Mouse (Mus musculus) MEL (cell line): Measurements from ENCODE around the gene Dennd2a. TPM values are rescaled to one million over a fixed set of nuclear protein-coding genes. Genes with fewer than 3 reads are reported as not detected.

Experiments
- DNase-seq: peaks from one replicate; pipeline ENCODE4 v3.0.0; 2011; ENCODE audit warnings: low read depth, low spot score
- H3K27ac ChIP-seq: 2 replicates; pipeline ENCODE4 v1.5.1; 2012; ENCODE audit warnings: low read depth, mild to moderate bottlenecking, control low read depth, low read length, moderate library complexity; ENCODE audit not compliant: control insufficient read depth
- H3K27me3 ChIP-seq, 2 experiments: fragments of 150-350 bp in 1 of 2; sonication (generic) in 1 of 2; 2 replicates each; pipeline ENCODE4 v1.6.1; 2012; ENCODE audit warnings: low read length in 2 of 2, mild to moderate bottlenecking in 2 of 2, improper control_type of control experiment in 1 of 2, moderate library complexity in 1 of 2; ENCODE audit not compliant: insufficient read depth in 2 of 2, control insufficient read depth in 1 of 2
- H3K36me3 ChIP-seq, 2 experiments: 2 replicates each; pipeline ENCODE4 v1.6.1; 2012 to 2014; ENCODE audit warnings: low read length in 2 of 2, improper control_type of control experiment in 1 of 2, inconsistent platforms in 1 of 2, mild to moderate bottlenecking in 1 of 2; ENCODE audit not compliant: insufficient read depth in 2 of 2, control insufficient read depth in 1 of 2
- H3K4me1 ChIP-seq, 2 experiments: fragments of 150-350 bp in 1 of 2; sonication (generic) in 1 of 2; 2 replicates each; pipeline ENCODE4 v1.6.1; 2012; ENCODE audit warnings: low read length in 2 of 2, improper control_type of control experiment in 1 of 2, mild to moderate bottlenecking in 1 of 2; ENCODE audit not compliant: insufficient read depth in 2 of 2, control insufficient read depth in 1 of 2
- H3K4me3 ChIP-seq, 2 experiments: fragments of 150-350 bp in 1 of 2; sonication (generic) in 1 of 2; 2 replicates each; pipeline ENCODE4 v1.5.1; 2012; ENCODE audit warnings: low read depth in 2 of 2, low read length in 2 of 2, mild to moderate bottlenecking in 2 of 2, moderate library complexity in 2 of 2, control low read depth in 1 of 2, improper control_type of control experiment in 1 of 2; ENCODE audit not compliant: control insufficient read depth in 1 of 2, insufficient read depth in 1 of 2
- H3K79me2 ChIP-seq: 2 replicates; pipeline ENCODE4 v1.6.1; 2012; ENCODE audit warnings: mild to moderate bottlenecking, low read length, moderate library complexity; ENCODE audit not compliant: control insufficient read depth, poor library complexity, insufficient read depth
- H3K9ac ChIP-seq: 2 replicates; pipeline ENCODE4 v1.6.1; 2012; ENCODE audit warnings: low read depth, mild to moderate bottlenecking, control low read depth, low read length, moderate library complexity; ENCODE audit not compliant: control insufficient read depth, poor library complexity, severe bottlenecking
- H3K9me3 ChIP-seq: fragments of 150-350 bp; sonication (generic); replicated peaks from 2 replicates; pipeline ENCODE4 v1.6.1; 2012; ENCODE audit warnings: mild to moderate bottlenecking, low read length, improper control_type of control experiment, moderate library complexity; ENCODE audit not compliant: insufficient read depth
- CHD1 ChIP-seq: IDR thresholded peaks from 2 replicates; pipeline ENCODE4 v1.6.1; 2012; ENCODE audit warnings: low read depth, mild to moderate bottlenecking, inconsistent platforms, low read length, improper control_type of control experiment
- ETS1 ChIP-seq: IDR thresholded peaks from 2 replicates; pipeline ENCODE4 v1.6.1; 2012; ENCODE audit warnings: low read depth, mild to moderate bottlenecking, inconsistent platforms, low read length, improper control_type of control experiment, moderate library complexity
- MAX ChIP-seq: IDR thresholded peaks from 2 replicates; pipeline ENCODE4 v1.6.1; 2011; ENCODE audit warnings: low read length, improper control_type of control experiment
- MEF2A ChIP-seq: IDR thresholded peaks from 2 replicates; pipeline ENCODE4 v1.6.1; 2014; ENCODE audit warnings: low read depth, mild to moderate bottlenecking, inconsistent platforms, low read length, improper control_type of control experiment; ENCODE audit not compliant: poor library complexity, insufficient replicate concordance, severe bottlenecking; ENCODE audit errors: extremely low read depth
- POLR2AphosphoS5 ChIP-seq: IDR thresholded peaks from 2 replicates; pipeline ENCODE4 v1.6.1; 2012; ENCODE audit warnings: low read depth, borderline replicate concordance, mild to moderate bottlenecking, inconsistent platforms, low read length, moderate library complexity, mixed read lengths
- TAL1 ChIP-seq: IDR thresholded peaks from 2 replicates; pipeline ENCODE4 v1.6.1; 2012; ENCODE audit warnings: mild to moderate bottlenecking, inconsistent platforms, low read length, moderate library complexity, mixed read lengths
- polyA plus RNA-seq, 2 experiments: library from polyadenylated mRNA; stranded (reverse) in 1 of 2; unstranded in 1 of 2; fragments of >175 nt in 1 of 2; fragments of >200 nt in 1 of 2; gene quantifications; 2 replicates each; pipeline versions ENCODE4 v1.2.1 to v1.2.4; 2012; ENCODE audit warnings: low replicate concordance in 2 of 2, low read depth in 1 of 2; ENCODE audit not compliant: insufficient read length in 2 of 2, insufficient read depth in 1 of 2, missing spikeins in 1 of 2
- total RNA-seq: library from RNA; depleted of rRNA; stranded (reverse); fragments of 300-350 nt; gene quantifications from 2 replicates; pipeline ENCODE4 v1.2.3, GENCODE M21; 2012

The Dennd2a gene
- total and polyA plus RNA-seq, 3 experiments: 0.15 TPM; not detected in 2

GRCm38 (mm10) chr6:39559276-39559939 is 1.7 kb upstream of the Dennd2a start:
- no peaks in the 10 kb centered on the region for H3K9me3 ChIP-seq
- DNase-seq: no peak
- no peak overlapping the region for H3K4me3 ChIP-seq
- H3K4me1 ChIP-seq: peaks cover 0 to 4% of the 10 kb centered on the region in 2 experiments; a peak in 1 of 4 replicates
- no peak overlapping the region for H3K27ac ChIP-seq
- TF ChIP-seq POLR2AphosphoS5: no peak
- no peak for TF ChIP-seq MAX
- no peaks in the 10 kb centered on the region for H3K79me2 ChIP-seq
- no peak overlapping the region for H3K9ac ChIP-seq
- 0 out of 4 replicates have a peak, but pooled peaks cover 0 to 4% of the 10 kb centered on the region in 2 experiments for H3K36me3 ChIP-seq
- H3K27me3 ChIP-seq: peaks cover 0 to 2% of the 10 kb centered on the region in 2 experiments; a peak in 2 of 4 replicates

GRCm38 (mm10) chr6:39556900-39557659 is 587 bp downstream of the Dennd2a start:
- Histone ChIP-seq H3K4me1 (no peaks in the 10 kb centered on the region), H3K4me3 (no peak overlapping the region), H3K27me3 (peaks cover 0 to 4% of the 10 kb centered on the region in 2 experiments; a peak in 2 of 4 replicates), H3K9ac (no peak overlapping the region), H3K79me2 (no peaks in the 10 kb centered on the region), H3K9me3 (no peaks in the 10 kb centered on the region), H3K36me3 (0 out of 4 replicates have a peak, but pooled peaks cover 0 to 2% of the 10 kb centered on the region in 2 experiments), H3K27ac (no peak overlapping the region)
- no peak for DNase-seq
- no peak for TF ChIP-seq TAL1

GRCm38 (mm10) chr6:39555648-39555945 is 2.1 kb downstream of the Dennd2a start:
- no peak overlapping the region for H3K4me3 ChIP-seq
- H3K4me1 ChIP-seq: no peaks in the 10 kb centered on the region
- H3K9ac ChIP-seq: no peak overlapping the region
- H3K79me2 ChIP-seq: no peaks in the 10 kb centered on the region
- no peak overlapping the region for H3K27ac ChIP-seq
- H3K27me3 ChIP-seq: peaks cover 0 to 4% of the 10 kb centered on the region in 2 experiments; a peak in 3 of 4 replicates
- H3K36me3 ChIP-seq: no peaks in the 10 kb centered on the region
- H3K9me3 ChIP-seq: no peaks in the 10 kb centered on the region
- TF ChIP-seq MEF2A (no peak), POLR2AphosphoS5 (no peak), CHD1 (no peak), ETS1 (no peak)
- DNase-seq: no peak
